Mouse (Mus musculus): ENCODE results near the gene Crygb. TPM values are rescaled to one million over a fixed set of nuclear protein-coding genes. Genes with fewer than 3 reads are reported as not detected.

Gene Crygb
- polyA plus RNA-seq, 1 experiment from 2014 or later = 1.1 TPM

- WGBS = 39% methylated on average over 3 of the region's 3 CpGs
- no peak overlapping the region for H3K4me3 ChIP-seq
- ATAC-seq (ENCODE audit: extremely low read depth, insufficient number of reproducible peaks, low FRiP score, low TSS enrichment) = no peak
Observed at GRCm38 (mm10) chr1:65035513-65035912, 46.6 kb downstream of the Crygb start.

GRCm38 (mm10) chr1:65032641-65033040, 49.4 kb downstream of the Crygb start, which contains the start of gene Akr1cl:
Gene Akr1cl (minus strand): TSS chr1:65032759.
- no peak within 1 kb of the TSS for H3K27ac ChIP-seq (replicated peaks)
- no peak within 1 kb of the TSS for H3K4me3 ChIP-seq
- no peak within 1 kb of the TSS for H3K4me2 ChIP-seq
- H3K36me3 ChIP-seq = no peaks in the 10 kb centered on the region
- H3K4me1 ChIP-seq = no peaks in the 10 kb centered on the region
- 0 out of 2 replicates have a peak, but pooled peaks cover 3% of the 10 kb centered on the region for H3K9me3 ChIP-seq
- H3K27me3 ChIP-seq (replicated peaks) = no peaks in the 10 kb centered on the region
- H3K9ac ChIP-seq = no peak within 1 kb of the TSS
- no peak for ATAC-seq (ENCODE audit: extremely low read depth, insufficient number of reproducible peaks, low FRiP score, low TSS enrichment)

More at GRCm38 (mm10) chr1:65035513-65035912, 46.6 kb downstream of the Crygb start:
- Histone ChIP-seq H3K4me1 (no peaks in the 10 kb centered on the region), H3K27me3 (replicated peaks) (no peaks in the 10 kb centered on the region), H3K27ac (replicated peaks) (no peak overlapping the region), H3K4me2 (no peak overlapping the region), H3K9ac (no peak overlapping the region), H3K36me3 (no peaks in the 10 kb centered on the region), H3K9me3 (peaks cover 4% of the 10 kb centered on the region; the same call in 1 of the 2 replicates)

Other genes with a start within 250 kb of the Crygb start
- 6.4 and 6.9 TPM in 2 replicates for gene Plekhm3, start 125.5 kb downstream of the Crygb start, polyA plus RNA-seq (2015; fragmentation: Nextera tagmentation; extraction: Ambion mirVana)
- 0.33 and 0.46 TPM in 2 replicates for gene Akr1cl, start 49.5 kb downstream of the Crygb start, polyA plus RNA-seq (2015; fragmentation: Nextera tagmentation; extraction: Ambion mirVana)
- not detected in 2 replicates for gene Cryge, start 31.1 kb downstream of the Crygb start, polyA plus RNA-seq (2015; fragmentation: Nextera tagmentation; extraction: Ambion mirVana)
- gene Crygd, start 18.8 kb downstream of the Crygb start, polyA plus RNA-seq (2015; fragmentation: Nextera tagmentation; extraction: Ambion mirVana) = not detected in 2 replicates
- gene Crygc, start 8.6 kb downstream of the Crygb start, polyA plus RNA-seq (2015; fragmentation: Nextera tagmentation; extraction: Ambion mirVana) = not detected in 2 replicates
- not detected in 2 replicates for gene Cryga, start 21.1 kb upstream of the Crygb start, polyA plus RNA-seq (2015; fragmentation: Nextera tagmentation; extraction: Ambion mirVana)
- not detected in 2 replicates for gene Gm28845, start 37.3 kb upstream of the Crygb start, polyA plus RNA-seq (2015; fragmentation: Nextera tagmentation; extraction: Ambion mirVana)
- gene D630023F18Rik, start 40.9 kb upstream of the Crygb start, polyA plus RNA-seq (2015; fragmentation: Nextera tagmentation; extraction: Ambion mirVana) = 0.16 and 0.29 TPM in 2 replicates
- 62.0 and 64.2 TPM in 2 replicates for gene Idh1, start 104.2 kb upstream of the Crygb start, polyA plus RNA-seq (2015; fragmentation: Nextera tagmentation; extraction: Ambion mirVana)
- gene Pikfyve, start 104.4 kb upstream of the Crygb start, polyA plus RNA-seq (2015; fragmentation: Nextera tagmentation; extraction: Ambion mirVana) = 5.0 and 5.8 TPM in 2 replicates
- gene Pth2r, start 199.8 kb upstream of the Crygb start, polyA plus RNA-seq (2015; fragmentation: Nextera tagmentation; extraction: Ambion mirVana) = not detected in 2 replicates

Measured in heart, embryonic 13.5 days (tissue).